Mouse (Mus musculus) monocyte, adult 59 days (primary cell): Measurements from ENCODE around the gene Nup62cl. TPM values are rescaled to one million over a fixed set of nuclear protein-coding genes. Genes with fewer than 3 reads are reported as not detected.

Experiments used
- total RNA-seq, 2 experiments: library from RNA; stranded (reverse); gene quantifications; one replicate each; pipeline ENCODE4 v1.2.4; 2023

Nup62cl gene
- total RNA-seq = not detected

DNA sequence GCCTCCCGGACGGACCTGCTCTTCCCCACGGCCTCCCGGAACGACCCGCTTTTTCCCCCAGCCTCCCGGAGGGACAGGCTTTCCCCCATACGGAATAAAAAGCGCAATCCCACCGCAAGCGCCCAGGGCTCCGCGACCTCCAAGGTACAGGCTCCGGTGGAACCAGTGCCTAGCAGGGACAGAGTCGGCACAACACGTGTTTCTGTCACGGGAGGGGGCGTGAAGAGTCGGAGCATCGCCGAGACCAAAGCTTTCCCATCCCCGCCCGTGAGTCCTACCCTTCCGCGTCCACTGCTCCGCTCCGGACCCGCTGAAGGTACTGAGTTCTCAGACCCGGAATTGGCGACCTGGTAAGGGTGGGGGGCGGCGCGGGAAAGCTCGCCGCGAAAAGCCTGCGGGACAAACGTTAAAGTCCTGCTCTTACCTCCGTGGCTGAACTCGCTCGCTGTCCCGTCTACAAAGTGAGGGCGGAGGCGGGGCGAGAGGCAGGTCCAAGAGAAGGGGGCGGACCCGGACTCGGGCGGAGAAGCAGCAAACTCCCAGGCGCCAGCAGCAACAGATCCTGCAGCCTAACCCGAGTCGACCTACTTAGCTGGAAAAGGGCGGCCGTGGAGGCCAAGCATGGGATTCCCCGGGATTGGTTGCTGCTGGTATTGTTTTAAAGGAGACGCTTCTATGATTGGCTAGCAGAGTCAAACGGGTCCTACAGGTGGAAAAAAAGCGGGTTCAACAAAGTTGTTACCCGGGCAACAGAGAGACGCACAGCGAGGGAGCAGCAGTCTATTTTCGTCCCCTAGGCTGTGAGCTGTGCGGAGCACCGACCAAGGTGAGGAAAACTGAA is at the start of gene Nup62cl, which contains the start of gene Pih1h3b:
Nup62cl (minus strand) TSS at position 578 of the 841 bp plus-strand sequence.
Pih1h3b (plus strand) TSS at position 745 of the 841 bp plus-strand sequence.

GRCm38 (mm10) chrX:139997740-139998690 is 64.5 kb downstream of the Nup62cl start, which contains the start of gene Rbm41:
Rbm41 (minus strand) TSS chrX:139998595.

Other genes starting within 250 kb of the Nup62cl start
- gene Morc4, start 191.0 kb downstream of the Nup62cl start, total RNA-seq = 1 to 10 TPM in 1 of 2 experiments, under 1 TPM in 1; 0.46 to 1.8 TPM
- 10 to 100 TPM; 15.4 to 20.5 TPM for gene Rbm41, start 64.1 kb downstream of the Nup62cl start, total RNA-seq
- gene Pih1h3b, start 167 bp upstream of the Nup62cl start, total RNA-seq = not detected